Mouse (Mus musculus) lung, postnatal 14 days (tissue): ENCODE measurements around the gene Fxyd2.

Experiments
- DNase-seq: peaks from one replicate; pipeline ENCODE4 v3.0.0; 2021

The Fxyd2 gene

GRCm38 (mm10) chr9:45399434-45399833, at the start of gene Fxyd2:
Gene Fxyd2, plus strand, starts transcription at chr9:45399669.
- DNase-seq, result no peak

GRCm38 (mm10) chr9:45349851-45350250, 49.6 kb upstream of the Fxyd2 start:
- no peak for DNase-seq

GRCm38 (mm10) chr9:45355192-45355591, 44.3 kb upstream of the Fxyd2 start:
- no peak for DNase-seq

- no peak for DNase-seq
Measured at GRCm38 (mm10) chr9:45358356-45358755, 41.1 kb upstream of the Fxyd2 start.

- DNase-seq, result no peak
Measured at GRCm38 (mm10) chr9:45362051-45362461, 37.4 kb upstream of the Fxyd2 start.

GRCm38 (mm10) chr9:45363639-45364214, 35.7 kb upstream of the Fxyd2 start:
- DNase-seq, result no peak

GRCm38 (mm10) chr9:45367716-45368115, 31.8 kb upstream of the Fxyd2 start:
- DNase-seq, result no peak

GRCm38 (mm10) chr9:45368341-45368901, 31.0 kb upstream of the Fxyd2 start:
- DNase-seq, result no peak

- DNase-seq, result peak; percentile 20
Measured at GRCm38 (mm10) chr9:45370117-45370561, 29.3 kb upstream of the Fxyd2 start, which contains the start of gene Fxyd6. Gene Fxyd6, plus strand, starts transcription at chr9:45370185.

GRCm38 (mm10) chr9:45370616-45371336, 28.7 kb upstream of the Fxyd2 start:
- DNase-seq, result no peak

GRCm38 (mm10) chr9:45371337-45371707, 28.1 kb upstream of the Fxyd2 start:
- DNase-seq, result no peak

GRCm38 (mm10) chr9:45373896-45374295, 25.6 kb upstream of the Fxyd2 start:
- DNase-seq, result no peak

GRCm38 (mm10) chr9:45374988-45375502, 24.4 kb upstream of the Fxyd2 start:
- DNase-seq, result no peak

- no peak for DNase-seq
Measured at GRCm38 (mm10) chr9:45376427-45376826, 23.0 kb upstream of the Fxyd2 start.

GRCm38 (mm10) chr9:45376883-45377282, 22.6 kb upstream of the Fxyd2 start:
- DNase-seq, result no peak

- no peak for DNase-seq
Measured at GRCm38 (mm10) chr9:45380411-45381251, 18.8 kb upstream of the Fxyd2 start.

GRCm38 (mm10) chr9:45382336-45382735, 17.1 kb upstream of the Fxyd2 start:
- no peak for DNase-seq

- DNase-seq, result no peak
Measured at GRCm38 (mm10) chr9:45382834-45383233, 16.6 kb upstream of the Fxyd2 start.

GRCm38 (mm10) chr9:45383883-45384282, 15.6 kb upstream of the Fxyd2 start:
- no peak for DNase-seq

GRCm38 (mm10) chr9:45386698-45387097, 12.8 kb upstream of the Fxyd2 start:
- no peak for DNase-seq

- DNase-seq, result peak; percentile 90
Measured at GRCm38 (mm10) chr9:45388385-45388994, 11.0 kb upstream of the Fxyd2 start.

- no peak for DNase-seq
Measured at GRCm38 (mm10) chr9:45389596-45389995, 9.9 kb upstream of the Fxyd2 start.

- no peak for DNase-seq
Measured at GRCm38 (mm10) chr9:45391299-45391698, 8.2 kb upstream of the Fxyd2 start.
